8 mouse cellular contexts compared by ENCODE assay signal in genomic region chr2:101983082-101983852, GRCm38 (mm10).
A peak's percentile ranks its signal among the peaks of the same experiment; 100 is the strongest.
DNase-seq lines count a peak whose midpoint lies in the region; ATAC-seq and TF ChIP-seq lines count a peak whose summit lies in the region.

No protein-coding gene starts in this region.

- no peak overlapping the region for H3K4me2 ChIP-seq in liver, embryonic 12.5 days
- no peak overlapping the region for H3K4me2 ChIP-seq in forebrain, embryonic 15.5 days (replicated peaks)
- no peak overlapping the region for H3K4me2 ChIP-seq in lung, postnatal 0 days (replicated peaks; ENCODE audit: low read depth, low read length)

- no peaks in the 10 kb centered on the region for H3K36me3 ChIP-seq in liver, embryonic 12.5 days
- H3K36me3 ChIP-seq in forebrain, embryonic 15.5 days: no peaks in the 10 kb centered on the region
- no peaks in the 10 kb centered on the region for H3K36me3 ChIP-seq in lung, postnatal 0 days (ENCODE audit: insufficient read depth, low read length)

- no peak overlapping the region for H3K27ac ChIP-seq in liver, embryonic 12.5 days
- H3K27ac ChIP-seq in forebrain, embryonic 15.5 days (replicated peaks): peak overlapping the region; percentile 47
- H3K27ac ChIP-seq in lung, postnatal 0 days (ENCODE audit: low read length): no peak overlapping the region

- no peak overlapping the region for H3K4me3 ChIP-seq in liver, embryonic 12.5 days
- H3K4me3 ChIP-seq in forebrain, embryonic 15.5 days: no peak overlapping the region
- H3K4me3 ChIP-seq in lung, postnatal 0 days (ENCODE audit: low read depth, low read length): no peak overlapping the region

- TF ChIP-seq EP300 in lung, postnatal 0 days (IDR thresholded peaks at IDR 0.05): no peak

- H3K9ac ChIP-seq in liver, embryonic 12.5 days: no peak overlapping the region
- no peak overlapping the region for H3K9ac ChIP-seq in forebrain, embryonic 15.5 days (replicated peaks)
- no peak overlapping the region for H3K9ac ChIP-seq in lung, postnatal 0 days (replicated peaks; ENCODE audit: low read depth)

- no peak for TF ChIP-seq CTCF in lung, postnatal 0 days (IDR thresholded peaks at IDR 0.05)

- H3K9me3 ChIP-seq in liver, embryonic 12.5 days (replicated peaks): no peaks in the 10 kb centered on the region
- no peaks in the 10 kb centered on the region for H3K9me3 ChIP-seq in forebrain, embryonic 15.5 days
- no peaks in the 10 kb centered on the region for H3K9me3 ChIP-seq in lung, postnatal 0 days (ENCODE audit: low read length)

- 0 out of 2 replicates have a peak, but pooled peaks cover 7% of the 10 kb centered on the region for H3K4me1 ChIP-seq in liver, embryonic 12.5 days
- peaks cover 64% of the 10 kb centered on the region for H3K4me1 ChIP-seq in forebrain, embryonic 15.5 days
- peaks cover 7% of the 10 kb centered on the region; the same call in 1 of the 2 replicates for H3K4me1 ChIP-seq in lung, postnatal 0 days (ENCODE audit: insufficient read depth, low read depth, low read length)

- no peak for ATAC-seq in liver, embryonic 12.5 days
- peak; percentile 33 for ATAC-seq in forebrain, embryonic 15.5 days (replicated peaks)
- ATAC-seq in lung, postnatal 0 days: peak; percentile 56

- 69% methylated on average over 15 of the region's 15 CpGs for WGBS in liver, embryonic 12.5 days (ENCODE audit: insufficient replicate concordance)
- WGBS in forebrain, embryonic 15.5 days: 20% methylated on average over 15 of the region's 15 CpGs
- 42% methylated on average over 15 of the region's 15 CpGs for WGBS in lung, postnatal 0 days

- peak; percentile 16 for DNase-seq in liver
- DNase-seq in layer of hippocampus, adult 18-20 months (ENCODE audit: low spot score in 2 of 2): peak; percentile 91 to 96
- DNase-seq in lung, postnatal 0 days (ENCODE audit: low spot score): no peak
- peak; percentile 86 for DNase-seq in right cerebral cortex, postnatal 25 days
- DNase-seq in spleen, adult 18-20 months: no peak
- DNase-seq in natural killer cell, adult 2 months (ENCODE audit: low spot score in 2 of 2): no peak

- H3K27me3 ChIP-seq in liver, embryonic 12.5 days (replicated peaks): no peaks in the 10 kb centered on the region
- H3K27me3 ChIP-seq in forebrain, embryonic 15.5 days: no peaks in the 10 kb centered on the region
- no peaks in the 10 kb centered on the region for H3K27me3 ChIP-seq in lung, postnatal 0 days (replicated peaks; ENCODE audit: insufficient read depth, low read length)

Comparison
In these comparisons a context has a peak if more than half of its experiments do, and no peak if none do; other contexts are left out.
1. DNase-seq: peak in liver (single experiment), layer of hippocampus, adult 18-20 months (2 of 2) and right cerebral cortex, postnatal 25 days (single experiment); none in lung, postnatal 0 days (single experiment), spleen, adult 18-20 months (0 of 2) and natural killer cell, adult 2 months (0 of 2).